Mouse (Mus musculus) liver, embryonic 12.5 days (tissue): Measurements from ENCODE around the gene Cbx5. TPM values are rescaled to one million over a fixed set of nuclear protein-coding genes. Genes with fewer than 3 reads are reported as not detected.

Experiments
- ATAC-seq: fragments of 200-750 bp; cut with Nextera tagmentation; 2 replicates; pipeline ENCODE4 v1.8.0; 2017; ENCODE audit warnings: moderate number of reproducible peaks, mild to moderate bottlenecking, moderate library complexity
- H3K27ac ChIP-seq: fragments of 300-500 bp; sonication (generic); 2 replicates; pipeline ENCODE4 v1.5.1; 2016; ENCODE audit warnings: mild to moderate bottlenecking
- H3K27me3 ChIP-seq: fragments of 300-500 bp; sonication (generic); replicated peaks from 2 replicates; pipeline ENCODE4 v1.6.1; 2016; ENCODE audit warnings: mild to moderate bottlenecking, moderate library complexity
- H3K36me3 ChIP-seq: fragments of 300-500 bp; sonication (generic); 2 replicates; pipeline ENCODE4 v1.6.1; 2016; ENCODE audit warnings: mild to moderate bottlenecking, moderate library complexity
- H3K4me1 ChIP-seq: fragments of 300-500 bp; sonication (generic); 2 replicates; pipeline ENCODE4 v1.6.1; 2016
- H3K4me2 ChIP-seq: fragments of 300-500 bp; sonication (generic); 2 replicates; pipeline ENCODE4 v1.6.1; 2016; ENCODE audit warnings: mild to moderate bottlenecking, moderate library complexity
- H3K4me3 ChIP-seq: fragments of 300-500 bp; sonication (generic); 2 replicates; pipeline ENCODE4 v1.5.1; 2016; ENCODE audit warnings: mild to moderate bottlenecking, moderate library complexity
- H3K9ac ChIP-seq: fragments of 300-500 bp; sonication (generic); 2 replicates; pipeline ENCODE4 v1.6.1; 2016; ENCODE audit warnings: mild to moderate bottlenecking, moderate library complexity
- H3K9me3 ChIP-seq: fragments of 300-500 bp; sonication (generic); replicated peaks from 2 replicates; pipeline ENCODE4 v1.6.1; 2016; ENCODE audit warnings: mild to moderate bottlenecking, moderate library complexity
- WGBS: fragments of 180-500 bp; shearing (Covaris S2); methylation state at CpG from one replicate; pipeline ENCODE4 v1.1.7; 2016; ENCODE audit not compliant: insufficient replicate concordance; 5-methylcytosine and 5-hydroxymethylcytosine counted together
- polyA plus RNA-seq: library from polyadenylated mRNA; unstranded; fragments of >200 nt; fragmentation: Nextera tagmentation; extraction: Ambion mirVana; gene quantifications from 2 replicates; pipeline ENCODE4 v1.2.1, GENCODE M21; 2016

Gene Cbx5
- polyA plus RNA-seq, 1 experiment from 2014 or later = 84.5 TPM

GRCm38 (mm10) chr15:103196835-103197234, 42.8 kb downstream of the Cbx5 start:
- ATAC-seq = no peak
- H3K9me3 ChIP-seq = no peaks in the 10 kb centered on the region
- no peaks in the 10 kb centered on the region for H3K4me1 ChIP-seq
- no peaks in the 10 kb centered on the region for H3K27me3 ChIP-seq
- H3K9ac ChIP-seq = no peak overlapping the region
- 75% methylated on average over 1 of the region's 1 CpGs for WGBS
- no peak overlapping the region for H3K4me3 ChIP-seq
- no peak overlapping the region for H3K27ac ChIP-seq
- peaks cover 99% of the 10 kb centered on the region for H3K36me3 ChIP-seq
- no peak overlapping the region for H3K4me2 ChIP-seq

GRCm38 (mm10) chr15:103193606-103194005, 46.0 kb downstream of the Cbx5 start:
- Histone ChIP-seq H3K9me3 (no peaks in the 10 kb centered on the region), H3K4me1 (no peaks in the 10 kb centered on the region), H3K27ac (no peak overlapping the region), H3K9ac (no peak overlapping the region), H3K4me2 (no peak overlapping the region), H3K36me3 (peaks cover 86% of the 10 kb centered on the region), H3K27me3 (no peaks in the 10 kb centered on the region), H3K4me3 (no peak overlapping the region)
- no peak for ATAC-seq
- WGBS = 75% methylated on average over 2 of the region's 2 CpGs

- Histone ChIP-seq H3K27me3 (no peaks in the 10 kb centered on the region), H3K9ac (no peak overlapping the region), H3K4me2 (no peak overlapping the region), H3K4me3 (no peak overlapping the region), H3K4me1 (no peaks in the 10 kb centered on the region), H3K36me3 (peaks cover 58% of the 10 kb centered on the region), H3K27ac (no peak overlapping the region), H3K9me3 (no peaks in the 10 kb centered on the region)
- no peak; the same call in 1 of the 2 replicates for ATAC-seq
- 63% methylated on average over 10 of the region's 10 CpGs for WGBS
Measured at GRCm38 (mm10) chr15:103190531-103191462, 48.8 kb downstream of the Cbx5 start.

GRCm38 (mm10) chr15:103190083-103190482, 49.5 kb downstream of the Cbx5 start:
- WGBS = 86% methylated on average over 7 of the region's 7 CpGs

GRCm38 (mm10) chr15:103187803-103188202, 51.8 kb downstream of the Cbx5 start:
- H3K4me3 ChIP-seq = no peak overlapping the region
- WGBS = 76% methylated on average over 6 of the region's 6 CpGs
- no peak overlapping the region for H3K4me2 ChIP-seq
- ATAC-seq = no peak
- no peaks in the 10 kb centered on the region for H3K9me3 ChIP-seq
- H3K27me3 ChIP-seq = peaks cover 26% of the 10 kb centered on the region
- no peak overlapping the region for H3K27ac ChIP-seq
- no peak overlapping the region for H3K9ac ChIP-seq
- peaks cover 28% of the 10 kb centered on the region for H3K36me3 ChIP-seq
- peaks cover 14% of the 10 kb centered on the region for H3K4me1 ChIP-seq

More at GRCm38 (mm10) chr15:103190083-103190482, 49.5 kb downstream of the Cbx5 start:
- Histone ChIP-seq H3K9me3 (no peaks in the 10 kb centered on the region), H3K27ac (no peak overlapping the region), H3K36me3 (peaks cover 51% of the 10 kb centered on the region), H3K4me1 (no peaks in the 10 kb centered on the region), H3K4me2 (no peak overlapping the region), H3K9ac (no peak overlapping the region), H3K27me3 (peaks cover 3% of the 10 kb centered on the region; the same call in 1 of the 2 replicates), H3K4me3 (no peak overlapping the region)
- no peak; the same call in 1 of the 2 replicates for ATAC-seq

GRCm38 (mm10) chr15:103185462-103186198, 54.0 kb downstream of the Cbx5 start:
- Histone ChIP-seq H3K4me2 (no peak overlapping the region), H3K27ac (no peak overlapping the region), H3K4me3 (no peak overlapping the region), H3K27me3 (peaks cover 48% of the 10 kb centered on the region), H3K9me3 (no peaks in the 10 kb centered on the region), H3K36me3 (peaks cover 7% of the 10 kb centered on the region), H3K9ac (no peak overlapping the region), H3K4me1 (peaks cover 22% of the 10 kb centered on the region)
- 48% methylated on average over 19 of the region's 19 CpGs for WGBS
- ATAC-seq = no peak

GRCm38 (mm10) chr15:103183651-103184610, 55.7 kb downstream of the Cbx5 start:
- peaks cover 65% of the 10 kb centered on the region for H3K27me3 ChIP-seq
- no peak for ATAC-seq
- 12% methylated on average over 25 of the region's 25 CpGs for WGBS
- H3K4me3 ChIP-seq = peak overlapping the region; percentile 55
- no peak overlapping the region for H3K27ac ChIP-seq
- H3K4me1 ChIP-seq = peaks cover 22% of the 10 kb centered on the region
- no peak overlapping the region for H3K9ac ChIP-seq
- H3K9me3 ChIP-seq = no peaks in the 10 kb centered on the region
- H3K4me2 ChIP-seq = peak overlapping the region; percentile 86
- no peaks in the 10 kb centered on the region for H3K36me3 ChIP-seq

GRCm38 (mm10) chr15:103183135-103183534, 56.5 kb downstream of the Cbx5 start:
- Histone ChIP-seq H3K9me3 (no peaks in the 10 kb centered on the region), H3K27me3 (peaks cover 73% of the 10 kb centered on the region), H3K4me2 (peak overlapping the region; percentile 86), H3K4me3 (peak overlapping the region; percentile 55), H3K36me3 (no peaks in the 10 kb centered on the region), H3K4me1 (peaks cover 22% of the 10 kb centered on the region), H3K27ac (no peak overlapping the region), H3K9ac (no peak overlapping the region; the same call in 1 of the 2 replicates)
- ATAC-seq = peak; percentile 44
- 1% methylated on average over 21 of the region's 21 CpGs for WGBS

- WGBS = 1% methylated on average over 42 of the region's 48 CpGs
- Histone ChIP-seq H3K4me2 (peak overlapping the region; percentile 86), H3K9ac (peak overlapping the region; percentile 39), H3K27me3 (peaks cover 81% of the 10 kb centered on the region), H3K27ac (no peak overlapping the region), H3K4me1 (peaks cover 30% of the 10 kb centered on the region), H3K9me3 (no peaks in the 10 kb centered on the region), H3K36me3 (no peaks in the 10 kb centered on the region), H3K4me3 (peak overlapping the region; percentile 55)
- peak; percentile 38 for ATAC-seq
Measured at GRCm38 (mm10) chr15:103182166-103182790, 57.3 kb downstream of the Cbx5 start.

- H3K36me3 ChIP-seq = no peaks in the 10 kb centered on the region
- no peak overlapping the region for H3K4me2 ChIP-seq
- H3K9ac ChIP-seq = no peak overlapping the region
- H3K4me1 ChIP-seq = peaks cover 32% of the 10 kb centered on the region
- no peaks in the 10 kb centered on the region for H3K9me3 ChIP-seq
- H3K4me3 ChIP-seq = no peak overlapping the region
- H3K27ac ChIP-seq = no peak overlapping the region
- H3K27me3 ChIP-seq = peaks cover 98% of the 10 kb centered on the region
- ATAC-seq = no peak
Measured at GRCm38 (mm10) chr15:103180406-103180805, 59.2 kb downstream of the Cbx5 start.

- Histone ChIP-seq H3K36me3 (no peaks in the 10 kb centered on the region), H3K4me1 (peaks cover 28% of the 10 kb centered on the region), H3K27me3 (peaks cover 100% of the 10 kb centered on the region), H3K9me3 (no peaks in the 10 kb centered on the region), H3K9ac (no peak overlapping the region), H3K4me3 (no peak overlapping the region), H3K4me2 (no peak overlapping the region), H3K27ac (no peak overlapping the region)
- ATAC-seq = no peak
- WGBS = 50% methylated on average over 1 of the region's 1 CpGs
Measured at GRCm38 (mm10) chr15:103178767-103179166, 60.8 kb downstream of the Cbx5 start.
